In the genomic region with DNA sequence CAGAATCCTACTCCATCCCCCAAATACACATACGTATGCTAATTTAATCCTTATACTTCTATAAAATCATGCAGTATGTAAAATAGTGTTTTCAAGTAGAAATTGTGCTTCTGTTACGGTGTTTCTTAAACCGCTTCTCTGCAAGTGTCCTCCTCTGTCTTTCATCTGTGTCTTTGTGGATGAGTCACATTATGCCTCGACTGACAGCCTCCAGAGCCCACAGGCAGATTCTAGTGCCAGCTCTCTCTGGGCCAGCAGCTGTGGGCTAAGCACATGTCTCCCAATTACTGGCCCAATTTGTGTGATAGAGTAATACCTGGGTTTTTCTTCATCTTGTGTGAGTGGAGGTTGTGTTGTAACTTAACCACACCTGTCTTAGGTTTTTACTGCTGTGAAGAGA, we compare ENCODE assay signal across 21 mouse cellular contexts.
"Had no signal": no experiment of that assay in that cellular context is flagged by ENCODE, and none has a peak within 500 bp of the region (broad histone marks: within the 10 kb centered on the region; RNA-seq: fewer than 3 reads in every experiment).

No protein-coding gene starts in this region.

- DNase-seq: cerebellum, adult 8-10 months; cerebellum, adult 9-10 months; cerebellum, adult 9-11 months; cerebellum, postnatal 10 days; cerebellum, postnatal 14 days; cerebellum, postnatal 25 days; cerebellum, postnatal 36 days; embryo, embryonic 11 days; forebrain, postnatal 0 days; gastrocnemius, adult 2 months; gastrocnemius, postnatal 10 days; gastrocnemius, postnatal 14 days; gastrocnemius, postnatal 25 days; gastrocnemius, postnatal 36 days; heart, adult 11 months; heart, adult 18-20 months; heart, adult 2 months had no signal

- ATAC-seq: forebrain, embryonic 13.5 days; forebrain, embryonic 14.5 days; forebrain, embryonic 15.5 days; forebrain, embryonic 16.5 days; forebrain, postnatal 0 days had no signal
